In genomic region chr7:41598615-41599014, GRCm38 (mm10) we compare ENCODE assay signal across 8 mouse cellular contexts. TPM values are rescaled to one million over a fixed set of nuclear protein-coding genes. Genes with fewer than 3 reads are reported as not detected.
DNase-seq lines count a peak whose midpoint lies in the region; ATAC-seq and TF ChIP-seq lines count a peak whose summit lies in the region.

No protein-coding gene starts in this region.

- ATAC-seq in heart, embryonic 14.5 days (ENCODE audit: insufficient number of reproducible peaks, insufficient read depth, low FRiP score, low read depth), result no peak
- ATAC-seq in forebrain, embryonic 15.5 days (replicated peaks), result peak; percentile 57
- no peak for ATAC-seq in liver, embryonic 16.5 days (ENCODE audit: low read depth)

- peak overlapping the region; percentile 81 for H3K9ac ChIP-seq in heart, embryonic 14.5 days (ENCODE audit: low read length)
- H3K9ac ChIP-seq in ES-Bruce4 (ENCODE audit: low read depth, poor library complexity, severe bottlenecking), result peak overlapping the region; percentile 73
- H3K9ac ChIP-seq in forebrain, embryonic 15.5 days (replicated peaks), result peak overlapping the region; percentile 67
- H3K9ac ChIP-seq in liver, embryonic 16.5 days (ENCODE audit: low read depth, low read length), result peak overlapping the region; percentile 37; the same call in 1 of the 2 replicates

- peak overlapping the region; percentile 65 to 92 for H3K4me3 ChIP-seq in heart, embryonic 14.5 days (ENCODE audit: control insufficient read depth in 1 of 2, insufficient read depth in 1 of 2, low read depth in 1 of 2, low read length in 2 of 2)
- peak overlapping the region; percentile 97 for H3K4me3 ChIP-seq in ES-Bruce4 (ENCODE audit: low read depth, low read length)
- peak overlapping the region; percentile 73 for H3K4me3 ChIP-seq in forebrain, embryonic 15.5 days
- H3K4me3 ChIP-seq in liver, embryonic 16.5 days (ENCODE audit: low read depth, low read length), result peak overlapping the region; percentile 73

- no peak for TF ChIP-seq CTCF in ES-Bruce4 (IDR thresholded peaks at IDR 0.05; ENCODE audit: low read depth, low read length)

- H3K27me3 ChIP-seq in heart, embryonic 14.5 days (ENCODE audit: control insufficient read depth, insufficient read depth, low read length), result no peaks in the 10 kb centered on the region
- no peaks in the 10 kb centered on the region for H3K27me3 ChIP-seq in ES-Bruce4 (ENCODE audit: control insufficient read depth, insufficient read depth, low read length, poor library complexity, severe bottlenecking)
- H3K27me3 ChIP-seq in forebrain, embryonic 15.5 days, result no peaks in the 10 kb centered on the region
- H3K27me3 ChIP-seq in liver, embryonic 16.5 days (ENCODE audit: control insufficient read depth, insufficient read depth, low read depth, low read length), result no peaks in the 10 kb centered on the region

- no peaks in the 10 kb centered on the region for H3K36me3 ChIP-seq in heart, embryonic 14.5 days (ENCODE audit: control insufficient read depth, insufficient read depth, low read length)
- peaks cover 2% of the 10 kb centered on the region; the same call in 1 of the 2 replicates for H3K36me3 ChIP-seq in ES-Bruce4 (ENCODE audit: control insufficient read depth, insufficient read depth, low read length, poor library complexity, severe bottlenecking)
- no peaks in the 10 kb centered on the region for H3K36me3 ChIP-seq in forebrain, embryonic 15.5 days
- no peaks in the 10 kb centered on the region for H3K36me3 ChIP-seq in liver, embryonic 16.5 days (ENCODE audit: control insufficient read depth, insufficient read depth)

- no peak for DNase-seq in heart, adult 11 months
- no peak for DNase-seq in gastrocnemius, adult 18-20 months (ENCODE audit: low spot score)
- DNase-seq in cerebellum, adult 9-10 months, result no peak
- DNase-seq in Muller cell, postnatal 12 days (ENCODE audit: inconsistent ontology term), result no peak

- 43% methylated on average over 5 of the region's 5 CpGs for WGBS in heart, embryonic 14.5 days
- 45% methylated on average over 5 of the region's 5 CpGs for WGBS in forebrain, embryonic 15.5 days
- WGBS in liver, embryonic 16.5 days (ENCODE audit: insufficient replicate concordance), result 50% methylated on average over 5 of the region's 5 CpGs

- no peak for TF ChIP-seq EP300 in ES-Bruce4 (IDR thresholded peaks at IDR 0.05; ENCODE audit: insufficient read depth, low read depth, low read length)

- H3K9me3 ChIP-seq in heart, embryonic 14.5 days (ENCODE audit: control insufficient read depth, low read length), result no peaks in the 10 kb centered on the region
- no peaks in the 10 kb centered on the region for H3K9me3 ChIP-seq in ES-Bruce4 (replicated peaks; ENCODE audit: control insufficient read depth, insufficient read depth, low read length, poor library complexity, severe bottlenecking)
- no peaks in the 10 kb centered on the region for H3K9me3 ChIP-seq in forebrain, embryonic 15.5 days
- no peaks in the 10 kb centered on the region for H3K9me3 ChIP-seq in liver, embryonic 16.5 days (replicated peaks; ENCODE audit: control insufficient read depth, low read length)

- H3K4me2 ChIP-seq in heart, embryonic 14.5 days (ENCODE audit: low read length), result peak overlapping the region; percentile 82
- H3K4me2 ChIP-seq in forebrain, embryonic 15.5 days (replicated peaks), result peak overlapping the region; percentile 80
- H3K4me2 ChIP-seq in liver, embryonic 16.5 days (ENCODE audit: low read depth, low read length), result peak overlapping the region; percentile 75

- TF ChIP-seq POLR2A in ES-Bruce4 (IDR thresholded peaks at IDR 0.05; ENCODE audit: insufficient read depth, low read length), result no peak

- peak overlapping the region in 1 of 2 experiments; percentile 60; a peak in 2 of 4 replicates for H3K27ac ChIP-seq in heart, embryonic 14.5 days (replicated peaks in 1 of 2; ENCODE audit: control insufficient read depth in 1 of 2, insufficient read depth in 1 of 2, low read depth in 2 of 2, low read length in 2 of 2)
- H3K27ac ChIP-seq in ES-Bruce4 (ENCODE audit: insufficient read depth, low read length), result peak overlapping the region; percentile 48; the same call in 1 of the 2 replicates
- H3K27ac ChIP-seq in forebrain, embryonic 15.5 days (replicated peaks), result peak overlapping the region; percentile 67
- no peak overlapping the region; the same call in 1 of the 2 replicates for H3K27ac ChIP-seq in liver, embryonic 16.5 days (ENCODE audit: low read length)

- H3K4me1 ChIP-seq in heart, embryonic 14.5 days (ENCODE audit: control insufficient read depth in 2 of 2, insufficient read depth in 2 of 2, low read length in 2 of 2), result peaks cover 0 to 3% of the 10 kb centered on the region in 2 experiments; a peak in 2 of 4 replicates
- H3K4me1 ChIP-seq in ES-Bruce4 (ENCODE audit: control insufficient read depth, insufficient read depth, low read length), result peaks cover 1% of the 10 kb centered on the region
- H3K4me1 ChIP-seq in forebrain, embryonic 15.5 days, result peaks cover 20% of the 10 kb centered on the region
- no peaks in the 10 kb centered on the region; the same call in 1 of the 2 replicates for H3K4me1 ChIP-seq in liver, embryonic 16.5 days (ENCODE audit: control insufficient read depth, low read depth, low read length)

RNA-seq across cellular contexts. Expression of gene 2610021A01Rik, which starts 0.4 kb away (rescaled TPM):
- 6.4 and 7.6 TPM in 2 replicates for polyA plus RNA-seq in heart, embryonic 14.5 days (2014; fragmentation: Nextera tagmentation; extraction: Ambion mirVana)
- polyA plus RNA-seq in ES-Bruce4 (2011; ENCODE audit: insufficient read depth, insufficient read length, low read depth, missing spikeins), result 50.4 and 62.1 TPM in 2 replicates
- polyA plus RNA-seq in forebrain, embryonic 15.5 days (2015; fragmentation: Nextera tagmentation; extraction: Ambion mirVana), result 16.9 and 19.3 TPM in 2 replicates
- 3.8 and 5.8 TPM in 2 replicates for polyA plus RNA-seq in liver, embryonic 16.5 days (2015; fragmentation: Nextera tagmentation; extraction: Ambion mirVana)
- 10 to 100 TPM; 10.1 to 13.9 TPM for total RNA-seq in gastrocnemius, adult 18-20 months (2021)

RNA-seq across cellular contexts. Expression of gene Gm6871, which starts 25.2 kb away (rescaled TPM):
- polyA plus RNA-seq in heart, embryonic 14.5 days (2014; fragmentation: Nextera tagmentation; extraction: Ambion mirVana), result 0.13 TPM in 1 of 2 replicates, not detected in the other
- polyA plus RNA-seq in ES-Bruce4 (2011; ENCODE audit: insufficient read depth, insufficient read length, low read depth, missing spikeins), result 22.2 and 34.6 TPM in 2 replicates
- not detected in 2 replicates for polyA plus RNA-seq in forebrain, embryonic 15.5 days (2015; fragmentation: Nextera tagmentation; extraction: Ambion mirVana)
- not detected in 2 replicates for polyA plus RNA-seq in liver, embryonic 16.5 days (2015; fragmentation: Nextera tagmentation; extraction: Ambion mirVana)
- not detected for total RNA-seq in gastrocnemius, adult 18-20 months (2021)

RNA-seq across cellular contexts. Expression of gene Zfp788, which starts 34.4 kb away (rescaled TPM):
- polyA plus RNA-seq in heart, embryonic 14.5 days (2014; fragmentation: Nextera tagmentation; extraction: Ambion mirVana), result 6.8 and 7.7 TPM in 2 replicates
- polyA plus RNA-seq in ES-Bruce4 (2011; ENCODE audit: insufficient read depth, insufficient read length, low read depth, missing spikeins), result 20.3 and 21.3 TPM in 2 replicates
- 23.7 and 23.8 TPM in 2 replicates for polyA plus RNA-seq in forebrain, embryonic 15.5 days (2015; fragmentation: Nextera tagmentation; extraction: Ambion mirVana)
- 1.9 and 2.1 TPM in 2 replicates for polyA plus RNA-seq in liver, embryonic 16.5 days (2015; fragmentation: Nextera tagmentation; extraction: Ambion mirVana)
- 10 to 100 TPM in 1 of 2 experiments, 1 to 10 TPM in 1; 9.1 to 10.8 TPM for total RNA-seq in gastrocnemius, adult 18-20 months (2021)

Comparison
In these comparisons a context has a peak if more than half of its experiments do, and no peak if none do; other contexts are left out.
1. RNA of gene Gm6871, which starts 25.2 kb away (polyA plus RNA-seq): 22.2 to 34.6 TPM in ES-Bruce4; 0.13 TPM in heart, embryonic 14.5 days, not detected in forebrain, embryonic 15.5 days and not detected in liver, embryonic 16.5 days; every median in the first group is over 10 times any median in the second.
2. Peak in every context shown above with its lines, with median percentiles within 50 percentile points of each other: H3K4me2 ChIP-seq, H3K4me3 ChIP-seq and H3K9ac ChIP-seq.